14 mouse cellular contexts compared by ENCODE assay signal in the genomic region with DNA sequence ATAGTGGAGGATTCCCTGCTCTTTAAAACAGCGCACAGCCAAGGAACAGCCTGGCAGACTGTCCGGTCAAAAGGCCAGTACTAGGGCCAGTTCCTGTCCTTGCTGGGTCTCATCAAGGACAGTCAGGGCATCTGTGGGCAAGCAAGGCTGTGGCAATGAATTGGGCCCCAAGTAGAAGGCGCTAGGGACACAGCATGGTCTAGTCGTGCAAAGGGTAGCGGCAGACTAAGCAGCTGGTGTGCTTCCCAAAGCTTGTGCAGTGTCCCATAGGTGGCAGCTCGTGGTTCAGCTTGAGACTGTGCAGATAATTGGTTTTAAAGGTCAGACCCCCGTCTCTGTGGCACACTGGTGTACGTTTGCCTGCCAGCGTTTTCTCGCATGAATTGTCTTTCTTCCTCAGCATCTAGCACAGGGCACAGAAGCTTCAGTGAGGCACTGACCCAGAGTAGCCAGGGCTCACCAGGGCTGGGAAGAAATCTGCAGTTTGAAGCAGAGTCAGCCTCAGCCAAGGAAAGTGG. TPM values are rescaled to one million over a fixed set of nuclear protein-coding genes. Genes with fewer than 3 reads are reported as not detected.
"Had no signal": no experiment of that assay in that cellular context is flagged by ENCODE, and none has a peak within 500 bp of the region (broad histone marks: within the 10 kb centered on the region; RNA-seq: fewer than 3 reads in every experiment).

No protein-coding gene starts in this region.

- H3K4me3 ChIP-seq: liver, embryonic 13.5 days; stomach, embryonic 15.5 days had no signal

- H3K9ac ChIP-seq: liver, embryonic 13.5 days; stomach, embryonic 15.5 days had no signal

- H3K27me3 ChIP-seq: liver, embryonic 13.5 days; stomach, embryonic 15.5 days had no signal

- H3K27ac ChIP-seq: liver, embryonic 13.5 days; stomach, embryonic 15.5 days had no signal

- H3K9me3 ChIP-seq: liver, embryonic 13.5 days; stomach, embryonic 15.5 days had no signal

- ATAC-seq: intestine, postnatal 0 days; midbrain, embryonic 16.5 days had no signal

- DNase-seq: kidney, adult 2 months; kidney, postnatal 14 days; kidney, postnatal 4 days; liver, embryonic 13.5 days; lung, adult 2 months; lung, postnatal 14 days; lung, postnatal 4 days; right cerebral cortex, postnatal 4 days; spleen, adult 18-20 months; thymus, postnatal 25 days had no signal

- H3K4me2 ChIP-seq: liver, embryonic 13.5 days; stomach, embryonic 15.5 days had no signal

- H3K4me1 ChIP-seq: liver, embryonic 13.5 days; stomach, embryonic 15.5 days had no signal

- H3K36me3 ChIP-seq: liver, embryonic 13.5 days; stomach, embryonic 15.5 days had no signal

RNA-seq across cellular contexts. Expression of gene Ccdc96, which starts 32.5 kb away (rescaled TPM):
- polyA plus RNA-seq: liver, adult 2 months had no signal
